Mouse (Mus musculus) lung, embryonic 14.5 days (tissue): ENCODE results near the gene March6. TPM values are rescaled to one million over a fixed set of nuclear protein-coding genes. Genes with fewer than 3 reads are reported as not detected.

Experiments used
- ATAC-seq: fragments of 200-750 bp; cut with Nextera tagmentation; 2 replicates; pipeline ENCODE4 v1.8.0; 2017; ENCODE audit warnings: mild to moderate bottlenecking, moderate TSS enrichment, moderate library complexity; ENCODE audit not compliant: insufficient read depth
- DNase-seq: peaks from one replicate; pipeline ENCODE4 v3.0.0-alpha.2; 2015
- H3K27ac ChIP-seq: fragments of 300-500 bp; sonication (generic); 2 replicates; pipeline ENCODE4 v1.5.1; 2014; ENCODE audit warnings: low read depth, mild to moderate bottlenecking, moderate library complexity
- H3K27me3 ChIP-seq: fragments of 300-500 bp; sonication (generic); 2 replicates; pipeline ENCODE4 v1.6.1; 2014; ENCODE audit warnings: low read length, control low read depth; ENCODE audit not compliant: insufficient read depth
- H3K36me3 ChIP-seq: fragments of 300-500 bp; sonication (generic); 2 replicates; pipeline ENCODE4 v1.6.1; 2014; ENCODE audit warnings: control low read depth; ENCODE audit not compliant: insufficient read depth
- H3K4me1 ChIP-seq: fragments of 300-500 bp; sonication (generic); 2 replicates; pipeline ENCODE4 v1.6.1; 2014; ENCODE audit warnings: antibody characterized with exemption, control low read depth; ENCODE audit not compliant: insufficient read depth
- H3K4me2 ChIP-seq: fragments of 300-500 bp; sonication (generic); 2 replicates; pipeline ENCODE4 v1.6.1; 2014; ENCODE audit warnings: mild to moderate bottlenecking
- H3K4me3 ChIP-seq: fragments of 300-500 bp; sonication (generic); 2 replicates; pipeline ENCODE4 v1.5.1; 2014; ENCODE audit warnings: low read depth, low read length
- H3K9ac ChIP-seq: fragments of 300-500 bp; sonication (generic); 2 replicates; pipeline ENCODE4 v1.6.1; 2014
- H3K9me3 ChIP-seq: fragments of 300-500 bp; sonication (generic); 2 replicates; pipeline ENCODE4 v1.6.1; 2016; ENCODE audit warnings: low read depth, low read length, control low read depth
- CTCF ChIP-seq: IDR thresholded peaks from 2 replicates; pipeline ENCODE4 v1.5.1; 2016; ENCODE audit warnings: antibody characterized with exemption, low read depth
- WGBS: fragments of 180-500 bp; shearing (Covaris S2); extraction: QIAGEN DNeasy Blood & Tissue Kit; methylation state at CpG from one replicate; pipeline ENCODE4 v1.1.7; 2014; 5-methylcytosine and 5-hydroxymethylcytosine counted together
- polyA plus RNA-seq: library from polyadenylated mRNA; unstranded; fragments of >200 nt; fragmentation: Nextera tagmentation; extraction: Ambion mirVana; gene quantifications from 2 replicates; pipeline ENCODE4 v1.2.1, GENCODE M21; 2014

March6 gene
- polyA plus RNA-seq, 1 experiment from 2014 or later, result 37.0 TPM

DNA sequence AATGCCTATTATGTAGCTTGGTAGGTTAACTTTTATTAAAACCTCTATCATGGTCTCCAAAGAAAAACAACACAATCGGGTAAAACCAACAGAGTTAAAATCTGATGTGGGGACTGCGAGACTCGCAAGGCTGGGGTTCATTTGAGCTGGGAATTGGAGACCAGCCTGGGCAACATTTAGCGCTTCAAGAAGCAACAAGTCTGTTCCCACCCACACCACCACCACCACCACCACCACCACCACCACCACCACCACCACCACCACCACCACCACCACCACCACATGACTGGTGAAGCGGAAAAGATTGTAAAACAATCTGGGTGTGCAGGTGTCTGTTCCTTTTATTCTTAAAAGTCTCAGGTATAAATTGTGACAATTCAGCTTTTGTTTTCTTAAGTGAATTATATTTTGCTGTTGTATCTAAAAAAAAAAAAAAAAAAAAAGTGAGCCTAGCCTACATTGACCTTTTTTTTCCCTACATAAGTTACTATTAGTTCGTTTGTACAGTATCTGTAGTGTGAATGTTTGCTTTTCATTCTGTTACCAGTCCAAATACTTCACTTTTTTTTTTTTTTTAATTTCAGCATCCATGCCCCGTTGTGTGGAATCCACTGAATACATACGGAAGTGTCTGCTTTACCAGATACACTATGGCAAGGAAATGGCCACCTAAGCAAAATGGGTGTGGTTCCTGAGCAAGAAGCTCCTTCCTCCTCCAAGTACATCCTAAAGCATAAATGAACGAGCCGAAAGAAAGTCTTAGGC is 76.6 kb downstream of the March6 start:
- WGBS, result 41% methylated on average over 10 of the region's 10 CpGs
- ATAC-seq (no peak), DNase-seq (peak; percentile 9)
- Histone ChIP-seq H3K4me2 (peak overlapping the region; percentile 78), H3K27me3 (no peaks in the 10 kb centered on the region), H3K27ac (peak overlapping the region; percentile 67; the same call in 1 of the 2 replicates), H3K9ac (peak overlapping the region; percentile 56), H3K4me1 (0 out of 2 replicates have a peak, but pooled peaks cover 2% of the 10 kb centered on the region), H3K9me3 (no peaks in the 10 kb centered on the region), H3K36me3 (peaks cover 28% of the 10 kb centered on the region), H3K4me3 (peak overlapping the region; percentile 60)
- no peak for TF ChIP-seq CTCF

DNA sequence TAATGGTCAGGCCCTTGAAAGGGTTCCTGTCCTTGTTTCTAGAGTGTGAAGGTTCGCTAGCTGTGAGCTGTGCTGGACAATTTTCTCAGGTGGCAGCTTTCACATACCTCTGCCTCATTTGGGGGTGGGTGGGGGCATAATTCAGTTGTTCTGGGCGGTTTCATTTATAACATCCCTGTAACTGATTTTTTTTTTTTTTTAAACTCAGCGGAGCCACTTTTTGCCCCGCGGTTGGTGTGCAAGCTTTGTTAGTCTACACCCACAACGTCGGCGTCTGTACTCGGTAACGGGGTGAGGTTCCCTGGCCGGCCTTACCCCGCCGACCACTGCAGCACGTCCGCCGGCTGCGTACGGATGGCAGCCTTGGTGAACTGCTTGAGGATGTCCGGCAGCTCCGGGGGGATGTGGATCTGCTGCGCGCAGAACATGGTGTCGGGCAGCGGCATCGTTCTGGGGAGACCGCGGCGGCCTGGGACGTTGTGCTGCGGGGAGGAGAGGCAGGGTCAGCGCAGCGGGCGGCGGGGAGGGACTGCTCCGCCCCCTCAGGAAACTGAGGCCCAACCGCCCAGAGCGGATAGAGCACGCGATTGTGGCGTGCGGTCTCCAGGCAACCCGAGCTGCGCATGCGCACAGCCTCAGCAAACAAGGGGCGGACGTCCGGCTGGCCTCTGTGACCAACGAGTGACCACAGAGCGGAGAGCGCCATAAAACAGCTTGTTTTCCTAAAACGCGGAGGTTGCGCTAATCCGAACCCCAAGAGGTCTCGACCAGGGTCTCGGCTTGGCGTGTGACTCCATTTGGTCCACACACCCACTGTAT is 77.5 kb downstream of the March6 start, which contains the start of gene Ropn1l:
Gene Ropn1l (minus strand): TSS at position 640 of the 819 bp plus-strand sequence.
- ATAC-seq (peak; percentile 96), DNase-seq (peak; percentile 98)
- WGBS, result under 1% methylated on average over 54 of the region's 57 CpGs
- H3K9me3 ChIP-seq, result no peaks in the 10 kb centered on the region
- TF ChIP-seq CTCF, result no peak
- peak within 1 kb of the TSS; percentile 56 for H3K9ac ChIP-seq
- H3K4me3 ChIP-seq, result peak within 1 kb of the TSS; percentile 60
- H3K27me3 ChIP-seq, result no peaks in the 10 kb centered on the region
- H3K36me3 ChIP-seq, result peaks cover 18% of the 10 kb centered on the region
- H3K27ac ChIP-seq, result peak within 1 kb of the TSS; percentile 84
- H3K4me2 ChIP-seq, result peak within 1 kb of the TSS; percentile 78
- 0 out of 2 replicates have a peak, but pooled peaks cover 2% of the 10 kb centered on the region for H3K4me1 ChIP-seq

DNA sequence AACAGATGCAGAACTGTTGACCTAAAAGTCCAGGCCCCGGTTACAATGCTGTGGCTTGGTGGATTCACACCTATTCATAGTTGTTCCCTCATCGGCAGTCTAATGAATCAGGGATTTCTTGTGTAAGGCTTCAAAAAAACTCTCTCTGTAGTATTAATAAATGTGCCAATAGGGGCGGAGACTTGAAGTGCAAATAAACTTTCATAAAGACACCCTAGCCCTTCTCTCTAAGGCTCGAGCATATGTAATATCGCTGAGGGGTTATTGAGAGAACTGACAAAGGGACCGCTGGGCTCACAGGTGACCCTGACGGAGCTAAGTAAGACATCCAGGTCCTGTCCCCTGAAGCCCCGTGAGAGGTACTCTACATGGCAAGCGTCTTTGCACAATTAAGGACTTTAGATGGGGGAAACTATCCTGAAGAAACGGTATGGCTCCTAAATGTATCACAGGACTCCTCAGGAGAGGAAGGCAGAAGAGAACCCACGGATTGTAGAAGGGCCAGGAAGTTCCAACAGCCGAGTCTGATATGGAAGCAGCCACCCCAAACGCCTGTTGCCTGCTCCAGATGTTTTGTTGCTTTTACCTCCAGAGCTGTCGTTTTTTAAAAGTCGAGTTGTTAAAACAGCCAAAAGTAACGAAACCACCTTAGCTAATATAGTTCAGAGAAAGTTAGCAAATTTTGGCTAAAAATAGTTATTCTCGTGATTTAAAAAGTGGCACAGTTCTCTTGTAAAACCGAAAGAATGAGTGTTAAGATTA is 78.3 kb downstream of the March6 start:
- Histone ChIP-seq H3K27me3 (no peaks in the 10 kb centered on the region), H3K4me3 (peak overlapping the region; percentile 60), H3K36me3 (peaks cover 11% of the 10 kb centered on the region; the same call in 1 of the 2 replicates), H3K4me2 (peak overlapping the region; percentile 78), H3K9me3 (no peaks in the 10 kb centered on the region), H3K9ac (peak overlapping the region; percentile 56), H3K4me1 (0 out of 2 replicates have a peak, but pooled peaks cover 2% of the 10 kb centered on the region), H3K27ac (0 out of 2 replicates have a peak overlapping the region, but pooled peaks have one; percentile 84)
- no peak for TF ChIP-seq CTCF
- DNase-seq (peak; percentile 33), ATAC-seq (no peak)
- WGBS, result 41% methylated on average over 18 of the region's 18 CpGs

DNA sequence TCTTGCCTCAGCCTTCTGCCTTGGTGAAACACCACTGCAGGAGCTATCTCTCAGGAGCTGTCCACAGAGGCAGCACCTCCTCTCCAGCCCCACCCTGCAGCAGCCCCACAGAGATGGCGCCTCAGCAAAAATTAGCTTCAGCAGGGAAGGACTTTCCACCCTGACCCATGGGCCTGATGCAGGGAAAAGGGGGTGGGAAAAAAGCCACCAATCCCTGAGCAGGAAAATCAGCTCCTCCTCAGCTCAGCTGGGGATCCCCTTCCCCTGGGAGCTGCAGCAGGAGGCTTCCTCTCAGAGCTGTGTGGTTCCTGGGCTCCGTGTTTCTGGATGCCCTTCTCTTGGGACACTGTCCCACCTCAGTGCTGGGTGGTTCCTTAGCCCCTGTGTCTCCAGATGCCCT is 81.1 kb downstream of the March6 start:
- Histone ChIP-seq H3K4me1 (0 out of 2 replicates have a peak, but pooled peaks cover 2% of the 10 kb centered on the region), H3K4me2 (no peak overlapping the region), H3K4me3 (no peak overlapping the region), H3K9ac (no peak overlapping the region), H3K36me3 (0 out of 2 replicates have a peak, but pooled peaks cover 2% of the 10 kb centered on the region), H3K27me3 (no peaks in the 10 kb centered on the region), H3K9me3 (no peaks in the 10 kb centered on the region), H3K27ac (no peak overlapping the region)
- TF ChIP-seq CTCF, result no peak
- DNase-seq, result no peak
- no peak for ATAC-seq
- whole genome bisulfite sequencing, result 19% methylated on average over 2 of the region's 2 CpGs

DNA sequence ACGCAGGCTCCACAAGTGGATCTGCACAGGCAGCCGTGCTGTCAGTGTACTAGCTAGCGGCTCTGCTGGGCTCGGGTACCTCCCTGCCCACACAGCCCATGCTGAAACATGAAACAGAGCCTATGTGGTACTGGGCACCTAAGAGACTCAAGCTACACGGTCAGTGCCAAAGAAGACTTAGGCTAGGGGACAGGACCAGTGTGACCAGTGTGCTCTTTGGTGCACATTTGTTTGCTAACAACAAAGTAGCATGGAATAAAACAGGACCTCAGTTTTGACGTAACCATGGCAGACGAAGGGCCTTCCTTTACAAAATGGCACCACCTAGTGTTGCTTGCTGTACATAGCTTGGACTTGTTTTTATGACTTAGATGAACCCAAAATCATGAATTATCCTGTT is 83.7 kb downstream of the March6 start:
- TF ChIP-seq CTCF, result peak; percentile 82
- peak overlapping the region; percentile 31; the same call in 1 of the 2 replicates for H3K4me2 ChIP-seq
- DNase-seq, result peak; percentile 85

DNA sequence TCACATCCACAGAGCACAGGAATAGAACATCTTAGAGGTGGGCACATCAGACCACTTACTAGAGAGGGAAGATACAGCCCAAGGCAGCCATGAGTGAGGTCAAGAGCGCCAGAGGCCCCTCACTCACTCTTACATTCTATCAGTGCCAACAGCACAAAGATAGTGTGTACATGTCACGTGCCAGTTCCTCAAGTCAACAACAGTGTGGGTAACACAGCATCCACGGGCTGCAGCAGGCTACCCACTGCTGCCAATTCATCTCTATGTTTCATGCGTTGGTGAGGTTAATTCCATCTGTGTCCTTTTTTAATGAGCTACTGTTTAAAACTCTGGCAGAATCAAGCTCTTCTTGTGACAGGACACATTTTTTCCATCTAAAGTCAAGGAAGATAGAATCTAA is 88.2 kb downstream of the March6 start:
- 81% methylated on average over 4 of the region's 4 CpGs for WGBS
- no peak for DNase-seq
- Histone ChIP-seq H3K4me3 (no peak overlapping the region), H3K27me3 (no peaks in the 10 kb centered on the region), H3K9ac (no peak overlapping the region), H3K9me3 (no peaks in the 10 kb centered on the region), H3K27ac (no peak overlapping the region), H3K4me2 (no peak overlapping the region), H3K36me3 (no peaks in the 10 kb centered on the region), H3K4me1 (no peaks in the 10 kb centered on the region)
- no peak for TF ChIP-seq CTCF
- no peak for ATAC-seq

More for the DNA sequence above, 83.7 kb downstream of the March6 start:
- WGBS, result 40% methylated on average over 7 of the region's 7 CpGs
- Histone ChIP-seq H3K27ac (no peak overlapping the region), H3K27me3 (no peaks in the 10 kb centered on the region), H3K9me3 (no peaks in the 10 kb centered on the region), H3K9ac (no peak overlapping the region), H3K36me3 (no peaks in the 10 kb centered on the region), H3K4me1 (no peaks in the 10 kb centered on the region), H3K4me3 (no peak overlapping the region)
- peak; percentile 35; the same call in 1 of the 2 replicates for ATAC-seq
